Mouse (Mus musculus): ENCODE data around the gene Gm7945.
"Not testable (repeated sequence)": the region's sequence is repeated elsewhere in the genome, so short reads cannot be mapped to it uniquely, and the experiment has no call there.

GRCm38 (mm10) chr14:41424694-41425093 lies 38.5 kb upstream of the Gm7945 start:
- TF ChIP-seq ZC3H11A (IDR thresholded peaks at IDR 0.05; ENCODE audit: borderline replicate concordance, low read depth, low read length); CHD2 (IDR thresholded peaks at IDR 0.05; ENCODE audit: low read depth, low read length); ZNF384 (IDR thresholded peaks at IDR 0.05; ENCODE audit: low read depth, low read length); MAFK (IDR thresholded peaks at IDR 0.05; ENCODE audit: insufficient read depth, low read depth, low read length); HCFC1 (IDR thresholded peaks at IDR 0.05; ENCODE audit: borderline replicate concordance, insufficient read depth, low read length): not testable (repeated sequence)
